ENCODE assay signal across 8 mouse cellular contexts in genomic region chr19:56652034-56652962, GRCm38 (mm10).
DNase-seq lines count a peak whose midpoint lies in the region; ATAC-seq lines count a peak whose summit lies in the region.
"Had no signal": no experiment of that assay in that cellular context is flagged by ENCODE, and none has a peak within 500 bp of the region (broad histone marks: within the 10 kb centered on the region; RNA-seq: fewer than 3 reads in every experiment).

No protein-coding gene starts in this region.

- peak; percentile 57 for ATAC-seq in embryonic facial prominence, embryonic 11.5 days (replicated peaks; ENCODE audit: insufficient number of reproducible peaks, low FRiP score, low TSS enrichment, low read depth)
- peak; percentile 83 for ATAC-seq in intestine, embryonic 16.5 days
- no peak for ATAC-seq in liver, embryonic 16.5 days (ENCODE audit: low read depth)
- ATAC-seq in CD4-positive, CD25-positive, alpha-beta regulatory T cell, adult 4 months, result no peak

- H3K4me3 ChIP-seq in embryonic facial prominence, embryonic 11.5 days (ENCODE audit: low read depth, low read length), result no peak overlapping the region
- H3K4me3 ChIP-seq in intestine, embryonic 16.5 days (ENCODE audit: low read length), result peak overlapping the region; percentile 18
- H3K4me3 ChIP-seq in liver, embryonic 16.5 days (ENCODE audit: low read depth, low read length), result peak overlapping the region; percentile 10; the same call in 1 of the 2 replicates
- H3K4me3 ChIP-seq: erythroblast, embryonic 14.5 days had no signal

- no peaks in the 10 kb centered on the region for H3K36me3 ChIP-seq in embryonic facial prominence, embryonic 11.5 days (replicated peaks; ENCODE audit: control insufficient read depth, insufficient read depth, low read depth, low read length)
- no peaks in the 10 kb centered on the region for H3K36me3 ChIP-seq in intestine, embryonic 16.5 days (ENCODE audit: control insufficient read depth, insufficient read depth, low read length)
- H3K36me3 ChIP-seq in liver, embryonic 16.5 days (ENCODE audit: control insufficient read depth, insufficient read depth), result no peaks in the 10 kb centered on the region

- no peak overlapping the region for H3K9ac ChIP-seq in embryonic facial prominence, embryonic 11.5 days (replicated peaks; ENCODE audit: low read length)
- no peak overlapping the region for H3K9ac ChIP-seq in intestine, embryonic 16.5 days (ENCODE audit: low read depth, low read length)
- H3K9ac ChIP-seq in liver, embryonic 16.5 days (ENCODE audit: low read depth, low read length), result no peak overlapping the region; the same call in 1 of the 2 replicates

- H3K9me3 ChIP-seq in embryonic facial prominence, embryonic 11.5 days (replicated peaks; ENCODE audit: control insufficient read depth, low read length), result no peaks in the 10 kb centered on the region
- no peaks in the 10 kb centered on the region for H3K9me3 ChIP-seq in intestine, embryonic 16.5 days (ENCODE audit: control insufficient read depth, low read length)
- no peaks in the 10 kb centered on the region for H3K9me3 ChIP-seq in liver, embryonic 16.5 days (replicated peaks; ENCODE audit: control insufficient read depth, low read length)

- H3K4me1 ChIP-seq in embryonic facial prominence, embryonic 11.5 days (ENCODE audit: control insufficient read depth, insufficient read depth, low read length), result no peaks in the 10 kb centered on the region; the same call in 1 of the 2 replicates
- H3K4me1 ChIP-seq in intestine, embryonic 16.5 days (ENCODE audit: control insufficient read depth, insufficient read depth, low read length), result peaks cover 32% of the 10 kb centered on the region
- H3K4me1 ChIP-seq in liver, embryonic 16.5 days (ENCODE audit: control insufficient read depth, low read depth, low read length), result no peaks in the 10 kb centered on the region

- peak; percentile 75 for DNase-seq in embryonic facial prominence, embryonic 11.5 days (ENCODE audit: low spot score)
- peak; percentile 48 to 71 for DNase-seq in gastrocnemius, postnatal 4 days (ENCODE audit: low spot score in 2 of 2)
- peak; percentile 72 for DNase-seq in retina, embryonic 14.5 days (ENCODE audit: low spot score)
- DNase-seq in urinary bladder, postnatal 25 days (ENCODE audit: low spot score), result no peak

- WGBS in embryonic facial prominence, embryonic 11.5 days, result 27% methylated on average over 19 of the region's 19 CpGs
- WGBS in intestine, embryonic 16.5 days, result 16% methylated on average over 19 of the region's 19 CpGs
- WGBS in liver, embryonic 16.5 days (ENCODE audit: insufficient replicate concordance), result 58% methylated on average over 19 of the region's 19 CpGs

- H3K4me2 ChIP-seq in embryonic facial prominence, embryonic 11.5 days (ENCODE audit: low read depth, low read length), result peak overlapping the region; percentile 17; the same call in 1 of the 2 replicates
- peak overlapping the region; percentile 43 for H3K4me2 ChIP-seq in intestine, embryonic 16.5 days (ENCODE audit: low read depth, low read length)
- peak overlapping the region; percentile 44 for H3K4me2 ChIP-seq in liver, embryonic 16.5 days (ENCODE audit: low read depth, low read length)

- H3K27ac ChIP-seq in embryonic facial prominence, embryonic 11.5 days (replicated peaks; ENCODE audit: low read depth, low read length), result no peak overlapping the region
- H3K27ac ChIP-seq in intestine, embryonic 16.5 days (ENCODE audit: low read length), result no peak overlapping the region
- no peak overlapping the region for H3K27ac ChIP-seq in liver, embryonic 16.5 days (ENCODE audit: low read length)

- no peaks in the 10 kb centered on the region for H3K27me3 ChIP-seq in embryonic facial prominence, embryonic 11.5 days (ENCODE audit: control insufficient read depth, insufficient read depth, low read length)
- H3K27me3 ChIP-seq in intestine, embryonic 16.5 days (replicated peaks; ENCODE audit: control insufficient read depth, insufficient read depth, low read length), result no peaks in the 10 kb centered on the region
- H3K27me3 ChIP-seq in liver, embryonic 16.5 days (ENCODE audit: control insufficient read depth, insufficient read depth, low read depth, low read length), result no peaks in the 10 kb centered on the region

Comparison
In these comparisons a context has a peak if more than half of its experiments do, and no peak if none do; other contexts are left out.
1. ATAC-seq: peak in embryonic facial prominence, embryonic 11.5 days (single experiment) and intestine, embryonic 16.5 days (single experiment); none in liver, embryonic 16.5 days (single experiment) and CD4-positive, CD25-positive, alpha-beta regulatory T cell, adult 4 months (single experiment).
2. Peak in every context shown above with its lines, with median percentiles within 50 percentile points of each other: H3K4me2 ChIP-seq.